Mouse (Mus musculus): ENCODE measurements around the gene Neil1. TPM values are rescaled to one million over a fixed set of nuclear protein-coding genes. Genes with fewer than 3 reads are reported as not detected.

The Neil1 gene
- polyA plus RNA-seq, 1 experiment from 2014 or later, result 10.1 TPM

DNA sequence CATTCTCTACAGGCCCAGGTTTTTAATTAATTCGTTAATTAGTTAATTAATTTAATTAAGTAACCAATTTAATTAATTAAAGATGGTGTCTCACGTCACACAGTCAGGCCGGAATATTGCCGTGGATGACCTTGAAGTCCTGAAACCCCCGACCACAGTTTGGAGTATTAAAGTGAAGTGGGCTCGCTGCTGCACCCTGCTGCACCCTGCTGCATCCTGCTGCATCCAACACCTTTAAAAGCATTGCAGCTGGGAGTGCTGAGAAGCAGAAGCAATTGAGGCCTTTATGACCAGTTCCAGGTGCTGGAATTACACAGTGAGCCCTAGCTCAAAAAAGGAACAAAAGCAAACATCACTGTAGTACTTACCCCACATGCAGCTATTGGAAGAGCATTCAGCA lies 4.2 kb upstream of the Neil1 start:
- WGBS, result 39% methylated on average over 6 of the region's 6 CpGs
- Histone ChIP-seq H3K9ac (no peak overlapping the region), H3K9me3 (no peaks in the 10 kb centered on the region), H3K4me2 (no peak overlapping the region), H3K4me1 (peaks cover 13% of the 10 kb centered on the region), H3K36me3 (peaks cover 17% of the 10 kb centered on the region), H3K27ac (no peak overlapping the region), H3K27me3 (no peaks in the 10 kb centered on the region), H3K4me3 (no peak overlapping the region)
- no peak for ATAC-seq (ENCODE audit: insufficient number of reproducible peaks, insufficient read depth, low FRiP score, low TSS enrichment, low read depth)

DNA sequence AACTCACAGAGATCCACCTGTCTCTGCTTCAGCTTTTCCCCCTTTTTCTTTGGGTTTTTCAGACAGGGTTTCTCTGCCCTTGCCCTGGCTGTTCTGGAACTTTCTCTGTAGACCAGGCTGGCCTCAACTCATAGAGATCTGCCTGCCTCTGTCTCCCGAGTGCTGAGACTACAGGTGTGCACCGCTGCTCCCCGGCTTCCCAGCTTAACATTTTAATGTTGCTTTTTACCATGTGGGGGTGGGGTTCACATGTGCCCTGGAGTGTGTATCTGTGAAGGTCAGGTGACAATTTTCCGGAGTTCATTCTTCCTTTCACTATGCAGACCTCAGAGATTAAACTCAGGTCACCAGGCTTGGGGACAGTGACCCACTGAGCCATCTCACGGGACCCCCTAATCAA lies 2.1 kb upstream of the Neil1 start:
- Histone ChIP-seq H3K27me3 (no peaks in the 10 kb centered on the region), H3K9ac (no peak overlapping the region), H3K27ac (no peak overlapping the region), H3K9me3 (no peaks in the 10 kb centered on the region), H3K4me1 (peaks cover 17% of the 10 kb centered on the region), H3K4me3 (no peak overlapping the region), H3K4me2 (no peak overlapping the region), H3K36me3 (peaks cover 10% of the 10 kb centered on the region)
- no peak for ATAC-seq (ENCODE audit: insufficient number of reproducible peaks, insufficient read depth, low FRiP score, low TSS enrichment, low read depth)
- WGBS, result 85% methylated on average over 5 of the region's 5 CpGs

- no peaks in the 10 kb centered on the region for H3K9me3 ChIP-seq
- no peaks in the 10 kb centered on the region for H3K27me3 ChIP-seq
- H3K4me2 ChIP-seq, result peak overlapping the region; percentile 68
- no peak overlapping the region; the same call in 1 of the 2 replicates for H3K27ac ChIP-seq
- peaks cover 17% of the 10 kb centered on the region for H3K4me1 ChIP-seq
- H3K36me3 ChIP-seq, result 0 out of 2 replicates have a peak, but pooled peaks cover 10% of the 10 kb centered on the region
- WGBS, result 73% methylated on average over 6 of the region's 6 CpGs
- peak overlapping the region; percentile 72; the same call in 1 of the 2 replicates for H3K9ac ChIP-seq
- no peak for ATAC-seq (ENCODE audit: insufficient number of reproducible peaks, insufficient read depth, low FRiP score, low TSS enrichment, low read depth)
- peak overlapping the region; percentile 62 for H3K4me3 ChIP-seq
Observed at GRCm38 (mm10) chr9:57149021-57149420, 916 bp upstream of the Neil1 start.

GRCm38 (mm10) chr9:57147205-57148143 lies 631 bp downstream of the Neil1 start:
- Histone ChIP-seq H3K27ac (peak overlapping the region; percentile 90), H3K9me3 (no peaks in the 10 kb centered on the region), H3K4me2 (peak overlapping the region; percentile 68), H3K4me1 (peaks cover 17% of the 10 kb centered on the region), H3K36me3 (peaks cover 18% of the 10 kb centered on the region), H3K4me3 (peak overlapping the region; percentile 62), H3K9ac (peak overlapping the region; percentile 72), H3K27me3 (no peaks in the 10 kb centered on the region)
- WGBS, result 8% methylated on average over 19 of the region's 19 CpGs
- no peak for ATAC-seq (ENCODE audit: insufficient number of reproducible peaks, insufficient read depth, low FRiP score, low TSS enrichment, low read depth)

DNA sequence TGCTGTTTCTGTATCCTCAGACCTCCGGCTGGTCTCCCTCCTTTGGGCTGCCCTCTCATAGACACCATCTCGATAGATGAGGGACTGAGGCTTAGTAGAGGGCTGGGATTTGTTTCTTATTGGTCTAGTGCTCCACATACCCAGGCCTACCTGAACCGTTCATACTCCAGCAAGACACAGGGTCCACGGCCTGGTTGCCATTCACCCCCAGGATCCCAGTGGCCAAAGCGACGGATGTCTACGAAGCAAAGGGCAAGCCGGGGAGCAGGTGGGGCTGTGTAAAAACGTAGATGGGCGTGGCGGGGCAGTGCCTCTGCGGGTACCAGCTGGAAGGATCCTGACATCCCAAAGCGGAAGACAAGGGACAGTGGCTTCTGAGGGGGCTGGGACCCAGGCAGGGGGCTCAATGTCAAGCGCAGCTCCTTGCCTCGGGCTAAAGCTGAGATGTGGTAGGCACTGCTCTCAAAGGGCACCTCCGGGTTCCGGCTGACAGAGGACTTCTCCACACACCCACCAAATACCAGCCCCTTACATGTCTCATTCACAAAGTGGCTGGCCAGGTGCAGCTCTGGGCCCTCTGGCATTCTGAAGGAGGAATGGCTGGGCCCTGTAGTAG lies 1.5 kb downstream of the Neil1 start:
- peaks cover 27% of the 10 kb centered on the region for H3K36me3 ChIP-seq
- H3K4me1 ChIP-seq, result peaks cover 17% of the 10 kb centered on the region
- peak overlapping the region; percentile 62; the same call in 1 of the 2 replicates for H3K4me3 ChIP-seq
- no peak overlapping the region for H3K27ac ChIP-seq
- H3K9ac ChIP-seq, result 0 out of 2 replicates have a peak overlapping the region, but pooled peaks have one; percentile 72
- 81% methylated on average over 16 of the region's 17 CpGs for WGBS
- H3K4me2 ChIP-seq, result peak overlapping the region; percentile 68
- H3K27me3 ChIP-seq, result no peaks in the 10 kb centered on the region
- no peaks in the 10 kb centered on the region for H3K9me3 ChIP-seq
- no peak for ATAC-seq (ENCODE audit: insufficient number of reproducible peaks, insufficient read depth, low FRiP score, low TSS enrichment, low read depth)

DNA sequence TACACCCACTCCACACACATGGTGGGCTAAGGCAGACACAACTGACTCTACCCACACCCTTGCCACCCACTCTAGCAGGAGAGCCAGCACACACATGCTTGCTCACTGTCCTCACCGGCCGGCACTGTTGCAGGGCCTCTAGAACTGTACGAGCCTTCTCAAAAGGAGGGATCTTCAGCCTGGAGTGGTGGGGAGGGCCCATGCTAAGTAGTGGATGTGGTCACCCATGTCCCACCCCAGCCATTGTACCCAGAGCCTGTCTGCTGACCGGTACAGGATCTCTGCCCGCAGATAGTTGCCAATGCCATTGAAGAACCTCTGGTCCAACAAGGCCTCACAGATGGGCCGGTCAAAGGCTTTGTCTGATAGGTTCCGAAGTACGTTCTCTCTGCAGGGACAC lies 3.3 kb downstream of the Neil1 start:
- no peaks in the 10 kb centered on the region for H3K9me3 ChIP-seq
- H3K4me1 ChIP-seq, result peaks cover 17% of the 10 kb centered on the region
- no peak overlapping the region for H3K4me2 ChIP-seq
- H3K4me3 ChIP-seq, result no peak overlapping the region
- 88% methylated on average over 8 of the region's 8 CpGs for WGBS
- H3K36me3 ChIP-seq, result peaks cover 44% of the 10 kb centered on the region
- no peak overlapping the region for H3K9ac ChIP-seq
- H3K27ac ChIP-seq, result no peak overlapping the region
- ATAC-seq (ENCODE audit: insufficient number of reproducible peaks, insufficient read depth, low FRiP score, low TSS enrichment, low read depth), result no peak
- H3K27me3 ChIP-seq, result no peaks in the 10 kb centered on the region

- Histone ChIP-seq H3K4me3 (no peak overlapping the region), H3K4me1 (peaks cover 11% of the 10 kb centered on the region), H3K4me2 (no peak overlapping the region), H3K27me3 (no peaks in the 10 kb centered on the region), H3K27ac (no peak overlapping the region), H3K36me3 (peaks cover 60% of the 10 kb centered on the region), H3K9ac (no peak overlapping the region), H3K9me3 (no peaks in the 10 kb centered on the region)
- 86% methylated on average over 11 of the region's 11 CpGs for WGBS
- ATAC-seq (ENCODE audit: insufficient number of reproducible peaks, insufficient read depth, low FRiP score, low TSS enrichment, low read depth), result no peak
Observed at GRCm38 (mm10) chr9:57143212-57143611, 4.9 kb downstream of the Neil1 start.

DNA sequence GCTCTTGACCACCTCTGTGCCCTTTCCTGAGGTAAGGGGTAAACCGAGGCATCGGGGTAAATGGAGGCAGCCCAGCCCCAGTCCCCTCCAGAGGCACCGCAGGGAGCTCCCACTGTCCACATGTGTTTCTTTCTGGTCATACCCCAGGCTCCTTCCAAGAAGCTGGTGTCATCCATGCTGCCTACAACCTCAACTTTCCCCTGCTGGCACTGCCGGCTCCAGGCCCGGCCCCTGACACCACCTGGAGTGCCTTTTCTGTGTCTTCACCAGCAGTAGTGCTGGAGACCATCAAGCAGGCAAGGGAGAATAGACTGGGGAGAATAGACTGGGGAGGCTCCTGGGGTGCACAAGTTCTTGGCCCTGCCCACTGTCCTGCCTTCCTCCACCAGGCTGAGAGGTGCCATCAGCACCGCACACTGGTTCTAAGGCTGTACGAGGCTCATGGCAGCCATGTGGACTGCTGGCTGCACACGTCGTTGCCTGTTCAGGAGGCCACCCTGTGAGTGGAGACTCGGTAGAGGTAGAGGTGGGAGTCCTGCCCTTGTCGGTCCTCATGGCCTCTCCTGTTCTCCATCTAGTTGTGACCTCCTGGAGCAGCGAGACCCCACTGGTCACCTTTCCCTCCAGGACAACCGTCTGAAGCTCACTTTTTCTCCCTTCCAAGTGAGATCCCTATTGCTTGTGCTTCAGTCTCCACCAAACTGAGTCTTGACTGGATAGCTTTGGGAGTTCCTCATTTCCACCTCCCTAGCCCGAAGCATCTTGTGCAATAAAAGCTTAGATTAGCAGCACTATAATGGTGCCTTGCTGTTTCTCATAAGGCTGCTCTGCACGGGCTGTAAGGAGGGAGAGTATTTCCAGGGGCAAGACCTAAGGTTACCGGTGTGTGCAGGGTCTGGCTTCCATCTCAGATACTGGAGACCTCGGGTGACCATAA lies 6.4 kb downstream of the Neil1 start:
- 90% methylated on average over 17 of the region's 17 CpGs for WGBS
- H3K27ac ChIP-seq, result no peak overlapping the region

GRCm38 (mm10) chr9:57139571-57139970 lies 8.5 kb downstream of the Neil1 start:
- H3K4me2 ChIP-seq, result no peak overlapping the region
- H3K27me3 ChIP-seq, result no peaks in the 10 kb centered on the region
- no peak; the same call in 1 of the 2 replicates for ATAC-seq (ENCODE audit: insufficient number of reproducible peaks, insufficient read depth, low FRiP score, low TSS enrichment, low read depth)
- H3K9ac ChIP-seq, result no peak overlapping the region
- no peaks in the 10 kb centered on the region for H3K9me3 ChIP-seq
- no peak overlapping the region for H3K4me3 ChIP-seq
- no peaks in the 10 kb centered on the region for H3K4me1 ChIP-seq
- H3K36me3 ChIP-seq, result peaks cover 90% of the 10 kb centered on the region
- 87% methylated on average over 5 of the region's 5 CpGs for WGBS
- H3K27ac ChIP-seq, result no peak overlapping the region

More for the DNA sequence above, 6.4 kb downstream of the Neil1 start:
- H3K4me3 ChIP-seq, result no peak overlapping the region
- ATAC-seq (ENCODE audit: insufficient number of reproducible peaks, insufficient read depth, low FRiP score, low TSS enrichment, low read depth), result no peak
- H3K9me3 ChIP-seq, result no peaks in the 10 kb centered on the region
- no peak overlapping the region for H3K4me2 ChIP-seq
- peaks cover 2% of the 10 kb centered on the region for H3K4me1 ChIP-seq
- peaks cover 76% of the 10 kb centered on the region for H3K36me3 ChIP-seq
- no peak overlapping the region for H3K9ac ChIP-seq
- no peaks in the 10 kb centered on the region for H3K27me3 ChIP-seq

DNA sequence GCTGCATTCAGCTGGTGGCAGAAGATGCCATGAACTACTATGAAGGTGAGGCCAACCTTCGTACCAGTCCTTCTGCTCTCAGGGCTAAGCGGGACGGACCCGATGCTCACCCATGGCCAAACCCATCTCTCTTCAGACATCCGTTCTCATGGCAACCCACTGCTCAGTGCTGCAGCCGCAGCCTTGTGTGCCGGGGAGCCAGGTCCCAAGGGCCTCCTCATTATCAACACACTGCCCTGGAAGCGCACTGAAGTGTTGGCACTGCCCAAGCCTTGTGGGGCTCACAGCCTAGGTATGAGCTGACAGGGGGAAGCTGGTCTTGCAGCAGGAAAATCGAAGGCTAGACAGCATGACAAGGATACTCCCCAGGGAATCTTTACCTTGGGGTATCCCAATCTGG lies 9.0 kb downstream of the Neil1 start:
- no peak for ATAC-seq (ENCODE audit: insufficient number of reproducible peaks, insufficient read depth, low FRiP score, low TSS enrichment, low read depth)
- Histone ChIP-seq H3K27ac (no peak overlapping the region), H3K27me3 (no peaks in the 10 kb centered on the region), H3K4me1 (no peaks in the 10 kb centered on the region), H3K4me2 (no peak overlapping the region), H3K36me3 (peaks cover 90% of the 10 kb centered on the region), H3K9ac (no peak overlapping the region), H3K9me3 (no peaks in the 10 kb centered on the region), H3K4me3 (no peak overlapping the region)
- WGBS, result 87% methylated on average over 9 of the region's 9 CpGs

GRCm38 (mm10) chr9:57138507-57138906 lies 9.6 kb downstream of the Neil1 start:
- no peaks in the 10 kb centered on the region for H3K4me1 ChIP-seq
- H3K9ac ChIP-seq, result no peak overlapping the region
- WGBS, result 89% methylated on average over 6 of the region's 6 CpGs
- H3K27ac ChIP-seq, result no peak overlapping the region
- no peak overlapping the region for H3K4me2 ChIP-seq
- no peak overlapping the region for H3K4me3 ChIP-seq
- H3K9me3 ChIP-seq, result no peaks in the 10 kb centered on the region
- ATAC-seq (ENCODE audit: insufficient number of reproducible peaks, insufficient read depth, low FRiP score, low TSS enrichment, low read depth), result no peak
- H3K27me3 ChIP-seq, result no peaks in the 10 kb centered on the region
- H3K36me3 ChIP-seq, result peaks cover 90% of the 10 kb centered on the region

All from embryonic facial prominence, embryonic 13.5 days (tissue).